Mouse (Mus musculus): Measurements from ENCODE around the gene Maml2. TPM values are rescaled to one million over a fixed set of nuclear protein-coding genes. Genes with fewer than 3 reads are reported as not detected.
A peak's percentile ranks its signal among the peaks of the same experiment; 100 is the strongest.

Maml2 gene
- polyA plus RNA-seq, 1 experiment from 2014 or later, result 12.5 TPM

GRCm38 (mm10) chr9:13577150-13577549 is 279.4 kb downstream of the Maml2 start:
- Histone ChIP-seq H3K9ac (replicated peaks) (no peak overlapping the region), H3K36me3 (0 out of 2 replicates have a peak, but pooled peaks cover 6% of the 10 kb centered on the region), H3K9me3 (peaks cover 7% of the 10 kb centered on the region), H3K4me1 (replicated peaks) (peaks cover 28% of the 10 kb centered on the region), H3K4me2 (no peak overlapping the region), H3K27ac (no peak overlapping the region), H3K4me3 (replicated peaks) (no peak overlapping the region), H3K27me3 (no peaks in the 10 kb centered on the region)
- WGBS, result 86% methylated on average over 1 of the region's 1 CpGs
- no peak for ATAC-seq (ENCODE audit: insufficient number of reproducible peaks, insufficient read depth, low FRiP score, low TSS enrichment, low read depth)

- no peaks in the 10 kb centered on the region for H3K9me3 ChIP-seq
- ATAC-seq (ENCODE audit: insufficient number of reproducible peaks, insufficient read depth, low FRiP score, low TSS enrichment, low read depth), result no peak
- no peak overlapping the region for H3K27ac ChIP-seq
- peaks cover 38% of the 10 kb centered on the region for H3K4me1 ChIP-seq (replicated peaks)
- no peak overlapping the region for H3K4me2 ChIP-seq
- H3K27me3 ChIP-seq, result no peaks in the 10 kb centered on the region
- 74% methylated on average over 5 of the region's 5 CpGs for WGBS
- H3K36me3 ChIP-seq, result no peaks in the 10 kb centered on the region
- no peak overlapping the region for H3K9ac ChIP-seq (replicated peaks)
- no peak overlapping the region for H3K4me3 ChIP-seq (replicated peaks)
Measured at GRCm38 (mm10) chr9:13581184-13581583, 283.4 kb downstream of the Maml2 start.

- H3K4me2 ChIP-seq, result no peak overlapping the region
- no peak overlapping the region for H3K9ac ChIP-seq (replicated peaks)
- H3K36me3 ChIP-seq, result no peaks in the 10 kb centered on the region
- peaks cover 42% of the 10 kb centered on the region for H3K4me1 ChIP-seq (replicated peaks)
- H3K9me3 ChIP-seq, result no peaks in the 10 kb centered on the region
- no peak for ATAC-seq (ENCODE audit: insufficient number of reproducible peaks, insufficient read depth, low FRiP score, low TSS enrichment, low read depth)
- WGBS, result 32% methylated on average over 5 of the region's 5 CpGs
- H3K27ac ChIP-seq, result 0 out of 2 replicates have a peak overlapping the region, but pooled peaks have one; percentile 17
- H3K4me3 ChIP-seq (replicated peaks), result no peak overlapping the region
- no peaks in the 10 kb centered on the region for H3K27me3 ChIP-seq
Measured at GRCm38 (mm10) chr9:13583952-13584351, 286.2 kb downstream of the Maml2 start.

- H3K4me2 ChIP-seq, result no peak overlapping the region
- no peak overlapping the region for H3K4me3 ChIP-seq (replicated peaks)
- no peaks in the 10 kb centered on the region for H3K36me3 ChIP-seq
- H3K9me3 ChIP-seq, result no peaks in the 10 kb centered on the region
- H3K27me3 ChIP-seq, result no peaks in the 10 kb centered on the region
- no peak overlapping the region for H3K9ac ChIP-seq (replicated peaks)
- no peak for ATAC-seq (ENCODE audit: insufficient number of reproducible peaks, insufficient read depth, low FRiP score, low TSS enrichment, low read depth)
- WGBS, result 71% methylated on average over 3 of the region's 3 CpGs
- H3K4me1 ChIP-seq (replicated peaks), result peaks cover 42% of the 10 kb centered on the region
- H3K27ac ChIP-seq, result no peak overlapping the region
Measured at GRCm38 (mm10) chr9:13584435-13584834, 286.7 kb downstream of the Maml2 start.

- peaks cover 39% of the 10 kb centered on the region for H3K4me1 ChIP-seq (replicated peaks)
- no peak overlapping the region for H3K9ac ChIP-seq (replicated peaks)
- WGBS, result 49% methylated on average over 9 of the region's 9 CpGs
- H3K27ac ChIP-seq, result peak overlapping the region; percentile 69
- ATAC-seq (ENCODE audit: insufficient number of reproducible peaks, insufficient read depth, low FRiP score, low TSS enrichment, low read depth), result peak; percentile 80
- no peaks in the 10 kb centered on the region for H3K9me3 ChIP-seq
- no peak overlapping the region for H3K4me2 ChIP-seq
- no peaks in the 10 kb centered on the region for H3K27me3 ChIP-seq
- H3K36me3 ChIP-seq, result no peaks in the 10 kb centered on the region
- no peak overlapping the region for H3K4me3 ChIP-seq (replicated peaks)
Measured at GRCm38 (mm10) chr9:13587085-13587933, 289.6 kb downstream of the Maml2 start.

GRCm38 (mm10) chr9:13588786-13589185 is 291.0 kb downstream of the Maml2 start:
- Histone ChIP-seq H3K9ac (replicated peaks) (no peak overlapping the region), H3K27me3 (no peaks in the 10 kb centered on the region), H3K9me3 (no peaks in the 10 kb centered on the region), H3K4me3 (replicated peaks) (no peak overlapping the region), H3K4me2 (no peak overlapping the region), H3K36me3 (no peaks in the 10 kb centered on the region), H3K4me1 (replicated peaks) (peaks cover 27% of the 10 kb centered on the region), H3K27ac (no peak overlapping the region)
- ATAC-seq (ENCODE audit: insufficient number of reproducible peaks, insufficient read depth, low FRiP score, low TSS enrichment, low read depth), result no peak
- WGBS, result 96% methylated on average over 1 of the region's 1 CpGs

- Histone ChIP-seq H3K27ac (no peak overlapping the region), H3K4me2 (no peak overlapping the region), H3K4me3 (replicated peaks) (no peak overlapping the region), H3K9me3 (no peaks in the 10 kb centered on the region), H3K9ac (replicated peaks) (no peak overlapping the region), H3K27me3 (no peaks in the 10 kb centered on the region), H3K36me3 (no peaks in the 10 kb centered on the region), H3K4me1 (replicated peaks) (peaks cover 10% of the 10 kb centered on the region)
- 91% methylated on average over 10 of the region's 10 CpGs for whole genome bisulfite sequencing
- no peak for ATAC-seq (ENCODE audit: insufficient number of reproducible peaks, insufficient read depth, low FRiP score, low TSS enrichment, low read depth)
Measured at GRCm38 (mm10) chr9:13592701-13593100, 294.9 kb downstream of the Maml2 start.

GRCm38 (mm10) chr9:13597736-13598135 is 300.0 kb downstream of the Maml2 start:
- H3K4me3 ChIP-seq (replicated peaks), result no peak overlapping the region
- no peaks in the 10 kb centered on the region for H3K9me3 ChIP-seq
- H3K9ac ChIP-seq (replicated peaks), result no peak overlapping the region
- no peaks in the 10 kb centered on the region for H3K27me3 ChIP-seq
- H3K4me2 ChIP-seq, result no peak overlapping the region
- no peak for ATAC-seq (ENCODE audit: insufficient number of reproducible peaks, insufficient read depth, low FRiP score, low TSS enrichment, low read depth)
- H3K27ac ChIP-seq, result no peak overlapping the region
- no peaks in the 10 kb centered on the region for H3K36me3 ChIP-seq
- H3K4me1 ChIP-seq (replicated peaks), result 0 out of 2 replicates have a peak, but pooled peaks cover 5% of the 10 kb centered on the region
- 85% methylated on average over 6 of the region's 6 CpGs for WGBS

GRCm38 (mm10) chr9:13598596-13599333 is 301.0 kb downstream of the Maml2 start:
- Histone ChIP-seq H3K9ac (replicated peaks) (no peak overlapping the region), H3K27ac (no peak overlapping the region), H3K4me2 (no peak overlapping the region), H3K27me3 (no peaks in the 10 kb centered on the region), H3K9me3 (no peaks in the 10 kb centered on the region), H3K4me3 (replicated peaks) (no peak overlapping the region), H3K36me3 (no peaks in the 10 kb centered on the region), H3K4me1 (replicated peaks) (0 out of 2 replicates have a peak, but pooled peaks cover 9% of the 10 kb centered on the region)
- no peak for ATAC-seq (ENCODE audit: insufficient number of reproducible peaks, insufficient read depth, low FRiP score, low TSS enrichment, low read depth)
- WGBS, result 73% methylated on average over 4 of the region's 4 CpGs

- H3K9ac ChIP-seq (replicated peaks), result no peak overlapping the region
- 0 out of 2 replicates have a peak, but pooled peaks cover 10% of the 10 kb centered on the region for H3K4me1 ChIP-seq (replicated peaks)
- no peaks in the 10 kb centered on the region for H3K9me3 ChIP-seq
- no peak for ATAC-seq (ENCODE audit: insufficient number of reproducible peaks, insufficient read depth, low FRiP score, low TSS enrichment, low read depth)
- H3K4me2 ChIP-seq, result no peak overlapping the region
- H3K27ac ChIP-seq, result no peak overlapping the region
- 85% methylated on average over 3 of the region's 3 CpGs for WGBS
- no peaks in the 10 kb centered on the region for H3K27me3 ChIP-seq
- H3K4me3 ChIP-seq (replicated peaks), result no peak overlapping the region
- no peaks in the 10 kb centered on the region for H3K36me3 ChIP-seq
Measured at GRCm38 (mm10) chr9:13599334-13599614, 301.5 kb downstream of the Maml2 start.

- WGBS, result 92% methylated on average over 6 of the region's 6 CpGs
- no peak overlapping the region for H3K27ac ChIP-seq
- H3K9me3 ChIP-seq, result no peaks in the 10 kb centered on the region
- no peak for ATAC-seq (ENCODE audit: insufficient number of reproducible peaks, insufficient read depth, low FRiP score, low TSS enrichment, low read depth)
- H3K4me2 ChIP-seq, result no peak overlapping the region
- no peaks in the 10 kb centered on the region for H3K27me3 ChIP-seq
- H3K4me1 ChIP-seq (replicated peaks), result 0 out of 2 replicates have a peak, but pooled peaks cover 8% of the 10 kb centered on the region
- H3K36me3 ChIP-seq, result no peaks in the 10 kb centered on the region
- H3K9ac ChIP-seq (replicated peaks), result no peak overlapping the region
- no peak overlapping the region for H3K4me3 ChIP-seq (replicated peaks)
Measured at GRCm38 (mm10) chr9:13599800-13600199, 302.0 kb downstream of the Maml2 start.

All from limb, embryonic 12.5 days (tissue).